Mouse (Mus musculus) frontal cortex, postnatal 36 days (tissue): Measurements from ENCODE around the gene 1700092M07Rik.
A peak's percentile ranks its signal among the peaks of the same experiment; 100 is the strongest.

Experiments
- DNase-seq, 2 experiments: peaks; one replicate each; pipeline ENCODE4 v3.0.0; 2022; ENCODE audit warnings: low spot score in 2 of 2

The 1700092M07Rik gene

DNA sequence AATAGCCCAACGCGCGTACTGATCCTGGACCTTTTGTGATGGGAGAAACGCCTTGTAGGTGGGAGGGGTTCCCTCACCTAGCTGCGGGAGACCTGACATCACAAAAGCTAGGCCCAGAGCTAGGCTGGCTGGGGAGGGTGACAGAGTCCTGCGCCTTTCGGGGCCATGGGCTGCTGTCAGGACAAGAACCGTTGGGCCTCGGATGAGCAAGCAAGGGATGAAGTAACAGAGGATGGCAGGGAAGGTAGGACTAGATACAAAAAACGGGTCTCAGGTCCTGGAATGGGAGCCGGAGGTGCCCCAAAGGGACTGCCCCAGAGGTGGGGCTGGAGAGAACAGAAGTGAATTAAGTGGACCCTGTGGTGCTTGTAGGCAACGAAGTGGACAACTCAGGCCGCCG lies at the start of gene 1700092M07Rik:
1700092M07Rik (plus strand) TSS at position 116 of the 400 bp plus-strand sequence.
- no peak for DNase-seq

DNA sequence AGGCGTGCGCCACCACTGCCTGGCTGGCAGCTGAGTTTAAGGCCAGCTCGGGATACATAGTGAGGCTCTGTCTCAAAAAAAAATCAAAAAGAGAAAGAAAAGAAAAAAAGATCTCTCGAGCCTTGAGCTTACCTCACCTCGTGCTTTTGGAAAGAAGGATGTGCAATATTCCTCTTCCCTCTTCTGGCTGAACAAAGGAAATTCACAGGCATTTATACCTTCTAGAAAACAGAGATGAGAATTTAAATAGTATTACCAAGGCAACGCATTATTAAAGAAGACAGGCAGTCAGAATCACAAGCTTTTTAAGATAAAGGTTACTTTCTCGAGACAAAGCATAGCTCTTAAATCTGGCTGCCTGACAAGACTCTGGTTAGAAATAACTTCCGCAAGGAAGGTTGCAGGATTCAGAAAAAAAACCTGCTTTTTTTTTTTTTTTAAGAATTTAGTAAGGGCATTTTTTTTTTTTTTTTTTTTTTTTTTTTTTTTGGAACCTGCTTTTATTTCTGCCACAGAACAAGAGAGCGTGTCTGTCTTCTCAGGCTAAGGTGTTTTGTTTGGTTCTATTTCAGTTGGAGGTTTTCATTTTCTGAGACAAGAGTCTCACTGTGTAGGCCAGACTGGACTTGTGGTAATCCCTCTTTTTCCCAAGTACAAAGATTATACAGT lies 48.5 kb upstream of the 1700092M07Rik start:
- DNase-seq, result no peak

DNA sequence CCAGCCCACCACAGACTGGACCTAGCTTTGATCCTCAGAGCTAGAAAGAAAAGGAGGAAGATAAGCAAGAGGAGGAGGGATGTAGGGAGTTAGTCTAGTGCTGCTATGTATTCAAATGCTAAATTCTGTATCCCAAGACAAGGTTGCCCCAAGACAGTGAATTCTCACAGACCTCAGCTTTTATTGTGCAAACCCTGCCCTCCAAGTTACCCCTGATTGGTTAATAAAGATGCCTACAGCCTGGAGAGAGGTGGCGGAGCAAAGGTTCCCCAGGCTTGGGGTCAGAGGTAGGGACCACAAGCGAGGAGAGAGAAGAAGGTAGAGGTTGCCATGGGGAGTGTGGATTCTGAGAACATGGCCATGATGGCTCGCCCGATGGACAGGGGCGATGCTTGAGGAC lies 47.8 kb upstream of the 1700092M07Rik start:
- no peak for DNase-seq

DNA sequence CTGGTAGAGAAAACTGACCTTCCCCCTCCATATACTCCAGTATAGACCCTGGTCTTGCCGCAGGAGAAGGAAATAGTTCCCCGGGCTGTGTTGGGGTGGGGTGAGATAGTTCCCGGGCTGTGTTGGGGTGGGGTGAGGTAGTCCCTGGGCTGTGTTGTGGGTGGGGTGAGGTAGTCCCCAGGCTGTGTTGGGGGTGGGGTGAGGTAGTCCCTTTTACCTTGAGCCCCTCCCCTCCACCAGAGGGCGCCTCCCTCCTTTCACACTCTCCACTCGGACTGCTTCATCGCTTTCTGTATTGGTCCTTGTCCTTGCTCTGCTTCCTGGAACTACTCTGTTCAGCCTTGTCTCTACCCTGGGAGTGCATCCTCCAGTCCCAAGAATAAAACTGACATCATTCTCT lies 45.2 kb upstream of the 1700092M07Rik start:
- no peak for DNase-seq

DNA sequence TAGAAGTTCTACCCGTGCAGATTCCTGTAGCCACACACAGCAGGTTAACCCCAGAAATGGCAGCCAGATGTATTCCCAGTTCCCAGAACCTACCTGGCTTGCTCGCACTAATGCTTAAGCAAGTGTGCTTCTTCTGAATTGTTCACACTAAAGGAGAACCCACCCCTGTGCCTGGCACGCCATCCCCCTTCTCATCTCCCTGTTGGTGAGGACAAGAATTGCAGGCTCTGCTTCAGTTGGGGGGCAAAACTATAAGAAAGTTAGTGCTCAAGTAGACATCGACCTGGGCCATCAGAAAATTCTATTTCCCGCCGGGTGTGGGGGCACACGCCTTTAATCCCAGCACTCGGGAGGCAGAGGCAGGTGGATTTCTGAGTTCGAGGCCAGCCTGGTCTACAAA lies 40.9 kb upstream of the 1700092M07Rik start:
- DNase-seq, result no peak

DNA sequence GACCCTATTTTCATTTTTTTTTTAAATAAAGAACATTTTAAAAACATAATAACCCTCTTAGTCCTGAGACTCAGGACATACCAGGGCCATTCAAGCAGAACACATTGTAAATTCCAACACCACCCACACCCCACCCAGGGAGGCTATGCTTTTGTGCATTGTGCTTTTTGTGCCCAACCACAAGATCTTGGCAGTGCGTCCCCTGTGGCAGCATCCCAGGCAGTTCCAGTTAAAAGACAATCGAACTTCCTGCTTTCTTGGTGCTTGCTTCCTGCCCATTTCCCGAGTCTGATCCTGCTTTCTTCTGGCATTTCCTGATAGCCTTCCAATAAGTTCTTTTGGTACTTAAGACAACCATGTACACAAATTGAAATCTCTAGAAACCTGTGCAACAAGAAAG lies 38.1 kb upstream of the 1700092M07Rik start:
- DNase-seq, result no peak

DNA sequence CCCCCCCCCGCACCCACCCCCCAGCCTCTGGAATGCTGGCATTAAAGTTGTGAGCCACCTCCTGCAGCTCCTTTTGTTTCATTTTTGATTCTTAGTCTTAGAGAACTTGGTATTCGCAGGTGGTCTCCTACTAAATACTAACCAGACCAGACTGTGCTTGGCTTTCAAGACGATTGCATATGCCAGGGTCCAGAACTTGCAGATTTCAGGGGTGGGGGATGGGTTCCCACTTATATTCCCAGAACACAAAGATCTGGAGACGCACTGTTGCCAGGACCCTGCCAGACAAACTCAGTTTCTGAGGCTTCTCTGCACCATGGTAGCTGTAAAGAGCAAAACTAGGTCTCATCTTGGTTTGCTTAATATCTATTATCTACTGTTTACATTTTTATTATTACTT lies 36.9 kb upstream of the 1700092M07Rik start:
- DNase-seq, result no peak

DNA sequence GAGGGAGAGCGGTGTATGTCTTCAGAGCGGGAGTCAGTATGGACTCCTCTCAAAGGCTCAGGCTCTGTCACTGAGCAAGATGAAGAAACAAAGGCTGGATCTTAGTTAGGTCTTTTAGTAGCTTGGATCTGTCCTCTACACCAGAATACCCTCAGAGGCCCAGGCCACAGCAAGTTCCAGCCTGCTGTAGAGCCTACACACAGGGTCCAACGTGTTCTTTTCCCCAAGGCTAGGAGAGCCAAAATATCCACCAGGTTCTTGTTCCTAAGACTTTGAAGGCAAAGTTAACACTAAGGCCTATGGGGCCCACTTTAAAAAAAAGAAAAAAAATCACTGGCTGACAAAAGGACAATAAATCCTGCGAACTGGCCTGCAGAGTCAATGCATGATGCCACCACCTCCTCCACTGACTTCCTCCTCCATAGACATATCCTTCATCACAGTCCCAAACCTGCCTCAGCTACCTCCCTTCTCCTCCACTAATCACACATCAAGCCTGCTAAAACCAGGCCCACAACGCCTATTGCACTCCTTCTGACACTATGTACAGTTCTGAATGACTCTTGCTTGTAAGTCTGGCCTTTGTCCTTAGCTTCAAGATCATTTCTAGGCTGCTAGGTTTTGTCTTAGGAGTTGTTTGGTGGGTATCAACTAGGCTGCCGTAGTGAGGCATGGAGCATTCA lies 35.4 kb upstream of the 1700092M07Rik start:
- DNase-seq, result no peak

DNA sequence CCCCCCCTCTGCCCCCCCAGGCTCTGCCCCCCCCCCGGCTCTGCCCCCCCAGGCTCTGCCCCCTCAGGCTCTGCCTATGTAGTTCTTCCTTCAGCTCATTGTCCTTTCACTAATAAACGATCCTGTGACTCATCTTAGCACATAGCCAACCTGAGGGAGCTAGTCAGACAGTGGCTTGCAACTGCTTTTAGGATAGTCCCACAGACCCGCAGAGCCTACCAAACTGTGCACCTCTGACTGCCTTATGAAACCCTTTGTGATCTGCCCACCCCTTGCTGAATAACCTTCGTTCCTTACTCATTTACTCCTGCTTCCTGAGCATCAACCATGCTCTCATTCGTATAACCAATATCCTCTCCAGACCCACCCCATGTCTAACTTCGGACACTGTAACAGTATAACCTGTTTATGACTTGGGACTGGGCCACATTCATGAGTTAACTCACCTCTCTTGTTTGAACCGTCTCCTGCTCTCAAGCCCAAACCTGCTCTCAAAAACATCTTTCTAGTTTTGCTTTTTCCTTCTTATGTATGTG lies 34.3 kb upstream of the 1700092M07Rik start:
- DNase-seq, result no peak

DNA sequence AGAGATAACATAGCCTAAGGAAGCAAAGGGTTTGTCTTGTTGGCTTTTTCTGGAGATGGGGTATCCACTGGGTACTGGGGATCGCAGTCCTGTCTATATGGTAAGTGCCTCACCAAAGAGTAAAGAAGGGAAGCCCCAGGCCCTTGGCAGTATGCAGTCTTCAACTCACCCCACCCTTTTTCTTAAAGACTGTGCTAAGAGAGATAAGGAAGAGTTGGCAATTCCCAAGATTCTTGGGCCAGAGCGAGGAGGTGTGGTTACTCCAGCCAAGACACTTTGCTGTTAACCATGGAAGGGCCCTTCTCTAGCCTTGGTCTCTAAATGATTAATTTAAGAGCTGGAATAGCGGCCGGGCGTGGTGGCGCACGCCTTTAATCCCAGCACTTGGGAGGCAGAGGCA lies 33.6 kb upstream of the 1700092M07Rik start:
- DNase-seq, result no peak

DNA sequence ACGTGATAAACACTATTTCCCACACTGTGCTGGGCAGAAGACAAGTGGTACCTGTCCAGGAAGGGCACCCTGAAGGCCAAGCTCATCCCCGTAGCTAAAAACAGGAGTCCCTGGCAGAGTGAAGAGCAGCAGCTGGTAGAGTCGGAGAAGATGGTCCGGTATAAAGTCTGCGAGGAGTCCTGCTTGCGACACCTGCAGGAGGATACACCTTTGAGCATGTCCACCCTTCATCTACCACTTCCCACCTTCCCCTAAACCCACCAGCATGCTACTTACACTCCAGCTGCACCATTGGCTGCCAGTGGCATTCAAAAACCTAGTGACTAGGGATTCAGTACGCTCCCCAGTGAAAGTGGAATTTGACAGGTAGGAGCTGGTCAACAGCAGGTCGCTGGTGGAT lies 31.6 kb upstream of the 1700092M07Rik start:
- DNase-seq, result no peak

DNA sequence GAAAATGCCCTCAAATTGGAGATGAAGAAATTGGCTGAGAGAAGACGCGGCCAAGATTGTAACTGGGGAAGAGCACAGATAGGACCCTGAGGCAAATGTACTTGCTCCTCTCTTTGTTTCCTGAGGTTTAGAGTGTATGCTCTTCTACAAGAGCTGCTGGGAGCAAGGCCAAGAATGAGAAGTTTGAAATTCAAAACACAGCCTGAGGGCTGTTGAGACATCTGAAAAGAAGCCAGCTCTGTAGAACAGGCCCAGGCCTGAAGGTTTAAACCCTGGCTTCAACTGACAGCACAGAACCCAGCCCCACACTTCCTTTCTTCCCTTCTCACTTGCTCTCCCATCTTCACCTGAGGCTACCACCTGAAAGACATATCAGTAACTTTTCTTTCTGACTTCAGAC lies 30.5 kb upstream of the 1700092M07Rik start:
- DNase-seq, result no peak

DNA sequence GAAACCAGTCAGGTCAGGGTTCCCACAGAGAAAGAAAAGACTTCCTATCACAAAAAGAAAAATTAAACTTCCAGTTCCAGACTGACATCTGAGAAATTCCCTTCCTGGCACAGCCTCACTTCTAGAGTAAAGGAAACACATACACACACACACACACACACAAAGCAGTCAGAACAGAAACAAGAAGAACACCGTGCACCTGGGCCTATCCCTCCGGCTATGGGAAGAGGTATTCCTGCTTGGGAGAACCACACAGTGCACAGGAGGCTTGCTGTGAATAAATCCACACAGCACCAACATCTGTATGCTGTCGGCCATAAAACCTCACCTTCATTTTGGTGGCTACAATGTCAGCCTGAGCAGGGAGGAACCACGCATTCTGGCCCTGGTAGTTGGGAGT lies 29.0 kb upstream of the 1700092M07Rik start:
- no peak for DNase-seq

DNA sequence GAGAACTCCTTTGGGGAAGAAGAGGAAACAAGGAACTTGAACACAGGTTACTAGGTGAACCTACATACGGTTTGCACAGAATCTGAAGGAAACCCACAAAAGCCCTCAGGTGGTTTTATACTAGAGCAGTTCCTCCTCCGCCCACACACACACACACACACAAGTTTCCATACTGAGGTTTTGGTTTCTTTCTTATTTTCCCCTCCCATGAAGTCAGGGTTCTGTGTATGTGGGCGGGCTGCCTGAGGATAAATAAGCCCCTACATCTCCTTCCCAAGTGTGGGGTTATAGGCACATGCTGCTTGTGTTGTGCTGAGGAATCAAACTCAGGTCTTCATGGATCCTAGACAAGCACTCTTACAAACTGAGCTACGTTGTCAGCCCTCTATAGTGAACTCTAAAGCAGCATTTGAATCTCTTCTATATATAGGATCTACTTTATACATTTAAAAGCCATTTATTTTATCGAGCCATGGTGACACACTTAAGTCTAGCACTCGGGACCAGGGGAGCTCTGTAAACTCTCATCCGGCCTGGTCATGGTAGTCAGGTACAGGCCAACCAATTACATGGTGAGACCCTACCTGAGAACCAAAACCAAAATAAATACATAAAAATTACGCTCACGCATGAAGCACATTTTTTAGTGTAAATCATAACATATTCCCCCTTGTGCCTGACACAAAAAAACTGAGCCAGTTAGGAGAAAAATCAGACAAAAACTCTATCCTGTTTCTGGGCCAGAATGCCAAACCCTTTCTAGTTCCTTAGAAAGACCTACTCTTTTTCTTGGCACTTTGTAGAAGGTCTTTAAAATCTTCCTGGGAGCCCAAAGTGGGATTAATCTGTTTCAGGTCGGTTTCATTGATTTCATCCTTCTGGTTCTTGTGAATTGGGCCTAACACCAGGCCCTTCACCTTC lies 28.3 kb upstream of the 1700092M07Rik start:
- no peak for DNase-seq

DNA sequence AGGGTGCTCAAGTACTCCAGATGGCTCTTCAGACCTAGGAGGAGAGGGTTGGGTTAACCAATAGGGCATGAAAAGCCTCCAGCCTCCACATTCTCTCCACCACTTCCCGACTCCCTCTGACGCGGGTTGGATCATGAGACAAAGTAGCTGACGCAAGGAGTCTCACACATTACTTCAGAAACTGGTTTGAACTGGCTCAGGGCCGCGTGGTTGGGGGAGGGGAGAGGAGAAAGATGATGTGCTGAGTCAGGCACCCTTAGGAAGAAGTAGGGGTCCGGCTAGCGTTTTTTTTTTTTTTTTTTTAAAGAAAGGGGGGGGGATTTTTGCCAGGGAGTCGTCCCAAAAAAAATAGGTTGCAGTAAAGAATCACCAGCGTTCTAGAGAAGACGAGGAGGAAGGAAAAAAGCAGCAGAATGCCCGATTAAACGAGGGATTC lies 27.6 kb upstream of the 1700092M07Rik start:
- DNase-seq, result peak; percentile 56 to 62

DNA sequence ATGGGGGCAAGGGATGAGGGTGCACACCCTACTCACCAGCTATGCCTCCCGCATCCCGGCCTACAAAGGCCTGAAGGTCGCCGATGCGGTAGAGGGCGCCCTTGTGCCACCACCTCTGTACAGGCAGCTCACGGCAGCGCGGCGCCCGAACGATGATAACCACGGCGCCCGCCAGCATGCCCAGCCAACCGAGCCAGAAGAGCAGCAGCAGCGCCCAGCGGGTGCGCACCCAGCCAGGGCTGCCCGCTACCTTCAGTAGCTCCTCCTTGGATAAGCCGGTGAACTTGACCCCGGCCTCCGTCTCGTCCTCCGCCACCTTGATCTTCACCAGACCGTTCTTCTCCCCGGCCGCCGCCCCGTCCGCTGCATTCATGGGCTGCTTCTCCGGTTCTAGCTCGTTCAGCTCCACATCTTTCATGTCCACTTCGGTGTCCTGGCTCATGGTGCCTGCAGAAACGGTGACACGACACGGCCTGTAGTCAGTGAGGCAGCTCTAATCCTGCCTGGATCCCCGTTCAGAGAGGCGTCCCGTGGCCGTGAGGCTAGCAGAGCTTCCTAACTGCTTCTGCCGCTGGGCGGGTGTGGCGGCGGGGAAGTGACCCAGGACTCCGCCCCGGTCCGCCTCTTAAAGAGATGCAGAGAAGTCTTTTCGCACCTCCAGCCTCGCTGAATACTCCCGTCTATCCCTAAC lies 27.1 kb upstream of the 1700092M07Rik start:
- peak; percentile 92 to 94 for DNase-seq

DNA sequence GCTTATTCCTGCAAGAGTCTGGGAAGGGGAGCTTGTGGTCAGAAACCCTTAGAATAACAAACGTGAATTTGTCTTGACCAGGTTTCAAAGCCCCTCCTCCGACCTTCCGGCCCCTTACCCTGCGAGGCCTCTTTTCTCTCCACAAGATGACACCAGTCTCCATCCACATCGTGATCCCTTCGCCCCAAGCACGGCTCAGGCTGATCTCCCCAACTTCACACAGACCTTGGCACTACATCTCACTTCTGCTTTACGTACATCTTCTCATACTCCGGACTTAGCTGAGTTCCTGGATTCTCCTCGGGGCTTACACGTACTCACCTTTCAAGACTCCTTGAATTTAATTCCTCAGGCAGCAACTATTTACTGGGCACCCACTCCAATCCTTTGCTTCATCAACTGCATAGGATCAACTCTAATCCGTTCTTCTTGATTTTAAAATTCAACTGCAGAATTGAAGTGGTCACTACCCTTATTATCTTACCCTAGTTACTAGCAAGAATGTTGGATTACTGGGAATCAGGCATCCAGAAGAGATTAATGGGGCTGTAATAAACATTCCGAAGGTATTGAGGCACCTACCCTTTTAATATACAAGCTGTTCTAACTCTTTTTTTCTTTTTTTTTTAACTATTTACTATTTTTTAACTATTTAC lies 26.4 kb upstream of the 1700092M07Rik start:
- no peak for DNase-seq

DNA sequence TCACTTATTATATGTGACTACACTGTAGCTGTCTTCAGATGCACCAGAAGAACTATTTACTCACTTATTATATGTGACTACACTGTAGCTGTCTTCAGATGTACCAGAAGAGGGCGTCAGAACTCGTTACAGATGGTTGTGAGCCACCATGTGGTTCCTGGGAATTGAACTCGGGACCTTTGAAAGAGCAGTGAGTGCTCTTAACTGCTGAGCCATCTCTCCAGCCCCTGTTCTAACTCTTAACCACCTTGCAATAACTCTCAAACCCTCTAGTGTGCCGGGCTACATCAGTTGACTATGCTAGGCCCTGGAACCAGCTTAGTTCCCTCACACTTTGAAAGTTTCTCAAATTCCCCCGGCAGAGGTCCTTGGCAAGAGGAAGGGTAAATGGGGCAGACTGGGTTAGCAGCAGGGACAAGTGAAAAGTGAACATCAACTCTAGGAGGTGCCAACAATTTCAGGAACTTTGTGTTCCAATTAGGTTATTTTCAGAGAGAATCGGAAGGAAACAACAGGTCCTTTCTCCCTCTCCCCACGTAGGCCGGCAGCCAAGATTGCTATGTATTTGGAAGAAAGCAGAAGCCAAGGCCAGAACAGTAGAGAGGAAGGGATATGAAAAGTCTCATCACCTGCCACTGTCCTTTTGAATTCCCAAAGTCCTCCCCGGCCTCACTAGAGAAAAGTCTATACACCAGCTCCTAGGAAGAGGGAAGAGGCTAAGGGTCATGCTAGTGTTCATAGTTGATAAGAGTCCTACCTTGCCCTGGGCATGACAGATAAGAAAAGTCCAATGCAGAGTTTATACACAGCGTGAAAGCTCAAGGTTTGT lies 25.7 kb upstream of the 1700092M07Rik start:
- no peak for DNase-seq

DNA sequence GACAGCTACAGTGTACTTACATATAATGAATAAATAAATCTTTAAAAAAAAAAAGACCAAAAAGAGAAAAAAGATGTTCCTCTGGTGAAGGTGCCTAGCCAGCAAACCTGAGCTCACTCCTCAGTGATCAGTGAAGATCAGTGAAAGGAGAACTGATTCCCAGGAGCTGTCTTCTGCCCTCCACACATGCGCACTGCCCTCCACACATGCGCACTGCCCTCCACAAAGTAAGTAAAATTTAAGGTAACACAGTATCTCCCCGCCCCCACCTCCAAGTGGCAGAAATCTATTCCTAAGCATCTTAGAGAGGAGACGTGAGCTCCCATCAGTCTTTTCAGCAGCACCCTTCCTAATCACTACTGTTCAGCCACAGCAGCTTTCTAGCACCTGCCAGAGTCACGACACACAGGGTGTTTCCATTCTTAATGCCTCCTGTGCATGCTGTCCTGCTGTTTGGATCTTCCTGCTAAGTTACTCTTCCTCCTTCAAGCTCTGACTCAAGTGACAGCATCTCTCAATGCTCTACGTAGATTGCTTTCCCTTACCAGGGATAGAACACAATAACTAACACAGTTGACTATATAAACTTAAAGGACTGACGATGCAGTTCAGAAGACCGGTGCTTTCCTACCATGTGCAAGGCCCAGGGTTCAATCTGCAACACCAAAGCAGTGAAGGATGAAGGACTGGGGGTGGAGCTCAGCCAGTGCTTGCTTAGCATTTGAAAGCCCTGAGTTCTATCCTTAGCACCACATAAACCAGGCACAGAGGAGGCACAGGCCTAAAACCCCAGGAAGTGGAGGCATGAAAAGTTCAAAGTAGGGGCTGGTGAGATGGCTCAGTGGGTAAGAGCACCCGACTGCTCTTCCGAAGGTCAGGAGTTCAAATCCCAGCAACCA lies 24.4 kb upstream of the 1700092M07Rik start:
- DNase-seq, result no peak
